Mouse (Mus musculus) cerebellum, adult (tissue): ENCODE measurements around the gene H2-M10.1.
"Not testable (repeated sequence)": the region's sequence is repeated elsewhere in the genome, so short reads cannot be mapped to it uniquely, and the experiment has no call there.

Experiments used
- ATAC-seq: cut with Nextera tagmentation; 2 replicates; pipeline ENCODE4 v1.9.2; 2017; ENCODE audit warnings: mild to moderate bottlenecking, moderate library complexity, mixed read lengths; ENCODE audit not compliant: insufficient number of reproducible peaks, low FRiP score, low TSS enrichment

The H2-M10.1 gene

DNA sequence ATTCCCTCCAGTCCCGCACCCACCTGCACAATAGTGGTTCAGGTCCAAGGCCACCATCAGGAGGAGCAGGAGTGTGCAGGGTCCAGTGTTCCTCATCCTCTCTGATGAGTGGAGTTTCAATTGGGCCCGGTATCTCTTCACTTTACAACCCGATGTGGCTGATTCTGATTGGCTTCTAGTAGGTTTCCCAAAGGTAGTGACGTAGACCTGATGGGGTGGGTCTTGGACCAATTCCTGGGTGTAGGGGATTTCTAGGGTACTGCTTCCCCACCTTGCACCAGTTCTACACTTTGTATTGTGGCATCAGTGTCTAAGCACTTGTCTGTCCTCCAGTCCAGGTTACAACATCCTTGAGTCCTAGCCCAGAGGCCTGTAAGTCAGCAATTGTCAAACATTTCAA is at the start of gene H2-M10.1:
TSS of gene H2-M10.1 (minus strand) at position 101 of the 400 bp plus-strand sequence.
- no peak for ATAC-seq

DNA sequence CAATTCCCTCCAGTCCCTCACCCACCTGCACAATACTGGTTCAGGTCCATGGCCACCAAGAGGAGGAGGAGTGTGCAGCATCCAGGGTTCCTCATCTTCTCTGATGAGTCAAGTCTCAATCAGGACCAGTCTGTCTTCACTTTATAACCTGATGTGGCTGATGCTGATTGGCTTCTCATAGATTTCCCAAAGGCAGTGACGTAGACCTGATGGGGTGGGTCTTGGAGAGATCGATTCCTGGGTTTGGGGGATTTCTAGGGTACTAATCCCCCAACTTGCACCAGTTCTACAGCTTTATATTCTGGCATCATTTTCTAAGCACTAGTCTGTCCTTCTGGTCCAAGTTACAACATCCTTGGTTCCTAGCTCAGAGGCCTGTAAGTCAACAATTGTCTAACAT is 42.4 kb upstream of the H2-M10.1 start, which contains the start of gene H2-M10.3:
TSS of gene H2-M10.3 (minus strand) at position 101 of the 400 bp plus-strand sequence.
- ATAC-seq = not testable (repeated sequence)

- not testable (repeated sequence) for ATAC-seq
Observed at GRCm38 (mm10) chr17:36362404-36362803, 36.4 kb upstream of the H2-M10.1 start.

- not testable (repeated sequence) for ATAC-seq
Observed at GRCm38 (mm10) chr17:36357512-36357911, 31.6 kb upstream of the H2-M10.1 start.

- ATAC-seq = no peak
Observed at GRCm38 (mm10) chr17:36355763-36356162, 29.8 kb upstream of the H2-M10.1 start.

- not testable (repeated sequence) for ATAC-seq
Observed at GRCm38 (mm10) chr17:36355343-36355742, 29.4 kb upstream of the H2-M10.1 start.

DNA sequence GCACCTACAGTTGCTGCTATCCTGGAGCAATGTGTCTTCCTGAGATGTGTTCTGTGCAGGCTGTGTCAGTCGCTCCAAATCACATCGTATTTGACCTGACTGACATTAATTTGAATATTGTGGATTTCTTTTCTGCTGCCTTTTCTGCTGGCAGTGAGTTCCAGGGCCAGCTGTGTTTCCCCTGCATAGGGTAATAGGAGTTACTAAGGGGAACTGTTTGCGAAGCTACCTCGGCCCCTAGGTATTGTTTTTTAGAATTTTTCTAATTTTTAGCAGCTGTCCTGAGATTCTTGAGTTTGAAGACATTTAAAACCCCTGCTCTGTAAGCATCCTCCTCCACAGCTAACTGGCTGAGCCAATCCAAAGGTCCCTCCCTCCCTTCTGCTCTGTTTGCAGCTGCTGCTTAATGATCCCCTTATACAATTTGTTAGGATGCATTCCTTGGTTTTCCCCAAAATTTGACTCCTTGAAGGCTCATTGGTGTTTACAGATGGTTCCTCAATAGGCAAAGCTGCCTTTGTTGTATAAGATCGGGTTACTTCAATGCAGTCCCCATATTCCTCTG is 10.2 kb downstream of the H2-M10.1 start:
- ATAC-seq = no peak

GRCm38 (mm10) chr17:36315041-36315688 is 10.8 kb downstream of the H2-M10.1 start:
- ATAC-seq = peak; percentile 97

DNA sequence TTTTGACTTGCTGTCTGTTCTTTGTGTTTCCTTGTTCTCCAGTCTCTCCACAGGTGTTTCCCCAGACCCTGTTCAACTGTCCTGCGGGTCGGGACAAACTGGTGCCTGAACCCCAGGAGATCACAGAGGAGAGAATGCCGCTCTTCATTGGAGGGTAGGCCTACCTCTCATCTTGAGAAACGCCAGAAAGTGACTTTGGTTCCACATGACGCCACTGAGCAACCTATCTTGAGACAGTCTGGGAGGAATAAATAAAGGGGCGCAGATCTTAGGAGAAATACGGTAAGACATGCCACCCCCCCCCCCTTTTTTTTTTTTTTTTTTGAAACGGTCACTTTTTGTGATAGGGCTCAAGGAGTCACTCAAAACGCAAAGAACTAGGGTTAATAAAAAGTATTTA is 11.4 kb downstream of the H2-M10.1 start:
- ATAC-seq = no peak

DNA sequence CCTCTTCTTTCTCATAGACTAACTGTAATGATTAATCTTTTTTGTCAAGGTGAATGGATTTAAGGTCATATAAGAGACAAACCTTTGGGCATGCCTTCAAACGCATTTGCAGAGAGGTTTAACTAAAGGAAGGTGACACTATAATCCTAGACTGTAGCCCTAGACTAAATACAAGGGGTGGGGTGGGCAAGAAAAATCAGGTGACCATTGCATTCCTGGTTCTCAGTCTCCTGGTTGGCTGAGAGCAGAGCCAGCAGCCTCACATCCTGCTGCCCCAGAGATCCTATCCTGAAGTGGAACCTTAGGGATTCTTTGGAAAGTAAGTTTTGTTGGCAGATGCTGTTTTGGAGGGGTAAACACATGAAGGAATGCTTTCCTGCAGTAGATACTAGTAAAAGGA is 16.7 kb downstream of the H2-M10.1 start:
- no peak for ATAC-seq

DNA sequence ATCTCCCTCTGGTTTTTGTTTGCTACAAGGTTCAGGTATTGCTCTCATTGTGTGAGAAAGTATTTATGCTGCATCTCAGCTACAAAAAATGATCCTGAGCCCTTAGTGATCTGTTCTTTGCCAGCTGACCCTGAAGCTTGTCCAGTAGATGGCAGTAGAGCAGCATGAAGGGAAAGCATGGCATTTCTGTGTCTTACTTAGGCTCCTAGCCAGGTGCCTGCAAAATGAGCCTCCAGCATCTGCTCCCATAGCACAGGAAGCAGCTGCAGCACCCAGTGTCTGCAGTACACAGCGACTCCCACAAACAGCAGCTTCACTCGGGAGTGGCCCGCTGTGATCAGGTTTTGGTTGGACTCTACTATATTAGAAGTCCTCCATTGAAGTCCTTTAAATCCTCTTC is 17.1 kb downstream of the H2-M10.1 start:
- ATAC-seq = 0 out of 2 replicates have a peak, but pooled peaks have one; percentile 15

GRCm38 (mm10) chr17:36286390-36286789 is 39.6 kb downstream of the H2-M10.1 start, which contains the start of gene H2-M10.2:
Gene H2-M10.2, minus strand, starts transcription at chr17:36286490.
- ATAC-seq = no peak

DNA sequence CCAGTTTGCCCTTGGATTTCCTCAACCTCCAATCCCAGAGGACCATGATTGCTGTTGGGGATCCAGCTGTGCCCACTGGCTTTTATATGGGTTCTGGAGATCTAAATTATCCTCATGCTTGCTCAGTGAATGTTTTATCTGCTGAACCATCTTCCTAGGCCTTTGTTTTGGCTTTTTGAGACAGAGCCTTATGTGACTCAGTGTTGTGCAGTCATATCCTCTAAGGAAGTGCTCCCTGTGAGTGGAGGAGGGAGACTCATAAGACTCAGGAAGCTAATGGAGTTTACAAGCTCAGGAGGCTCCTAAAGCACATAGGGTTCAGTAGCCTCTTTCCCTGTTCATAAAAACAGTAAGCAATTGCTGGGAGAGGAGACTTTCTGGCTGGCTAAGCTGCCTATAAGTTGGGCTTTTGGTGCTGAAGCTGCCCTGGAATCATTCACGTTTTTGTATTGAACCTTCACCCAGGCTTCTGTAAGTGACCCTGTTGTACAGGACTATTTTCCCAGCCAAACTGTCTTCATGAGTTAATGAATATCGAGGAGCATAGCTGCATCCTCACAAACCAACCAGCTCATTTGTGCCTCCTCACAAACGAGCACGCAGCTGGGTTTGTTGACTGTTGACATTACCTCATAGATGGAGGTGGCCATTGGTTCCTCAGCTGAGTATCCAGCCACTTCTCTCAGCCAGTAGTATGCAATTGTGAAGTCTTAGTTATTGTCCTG is 44.3 kb downstream of the H2-M10.1 start:
- ATAC-seq = no peak

DNA sequence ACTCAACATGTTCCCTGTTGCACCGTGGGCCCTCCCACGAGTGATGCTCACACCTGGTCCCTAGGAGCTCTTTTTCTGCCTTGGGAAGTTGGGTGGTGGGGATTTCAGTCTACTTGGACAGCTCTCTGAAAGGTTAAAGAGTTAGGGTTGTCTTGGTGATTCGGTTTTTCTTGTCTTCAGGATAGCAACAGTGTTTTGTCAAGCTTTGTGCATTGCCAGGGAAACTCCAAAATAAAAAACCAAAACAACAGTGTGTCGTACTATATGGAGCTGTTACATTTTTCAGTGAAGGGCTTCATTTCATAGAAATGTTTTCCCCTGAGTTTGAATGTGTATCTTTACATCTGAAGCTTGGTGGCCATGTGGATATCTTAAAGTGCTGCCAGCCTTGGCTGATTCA is 51.2 kb downstream of the H2-M10.1 start:
- no peak for ATAC-seq

DNA sequence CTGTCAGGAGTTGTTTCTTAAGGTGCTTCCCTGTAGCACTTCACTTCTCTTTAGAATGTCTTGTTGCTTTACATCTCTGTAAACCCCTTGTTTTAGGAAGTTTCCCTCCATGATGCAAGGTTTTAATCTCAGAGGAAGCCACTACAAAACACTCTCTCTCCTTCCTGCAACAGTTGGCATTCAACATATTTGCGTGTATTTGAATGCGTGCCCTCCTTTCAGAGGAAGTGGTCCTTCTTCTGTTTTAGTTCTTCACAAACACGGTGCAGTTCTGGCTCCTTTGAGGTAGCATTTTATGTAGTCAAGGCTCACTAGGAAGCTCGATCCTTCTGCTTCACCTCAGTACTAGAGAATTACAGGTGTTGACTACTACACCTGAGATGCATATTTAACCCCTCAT is 52.2 kb downstream of the H2-M10.1 start:
- no peak for ATAC-seq
